ENCODE assay signal across 20 mouse cellular contexts in the genomic region with DNA sequence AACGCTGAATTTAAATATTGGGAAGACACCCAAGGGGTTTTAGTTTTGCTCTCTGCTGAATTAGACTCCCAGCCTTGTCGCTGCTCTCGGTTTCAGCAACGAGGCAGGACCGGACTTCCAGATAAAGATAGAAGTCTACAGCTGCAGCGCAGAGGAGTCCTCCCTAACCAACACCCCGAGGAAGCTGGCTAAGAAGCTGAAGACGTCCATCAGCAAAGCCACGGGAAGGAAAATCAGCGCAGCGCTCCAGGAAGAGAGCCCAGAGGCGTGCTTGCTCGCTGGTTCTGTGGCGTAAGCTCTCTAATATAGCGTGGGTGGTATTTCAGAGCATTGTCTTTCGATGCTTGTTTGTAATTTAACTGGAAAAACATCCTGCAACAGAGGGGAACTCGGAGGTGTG. TPM values are rescaled to one million over a fixed set of nuclear protein-coding genes. Genes with fewer than 3 reads are reported as not detected.
DNase-seq lines count a peak whose midpoint lies in the region; TF ChIP-seq lines count a peak whose summit lies in the region.
"Had no signal": no experiment of that assay in that cellular context is flagged by ENCODE, and none has a peak within 500 bp of the region (broad histone marks: within the 10 kb centered on the region; RNA-seq: fewer than 3 reads in every experiment).

No protein-coding gene starts in this region.

- no peaks in the 10 kb centered on the region for H3K36me3 ChIP-seq in kidney, adult 2 months (ENCODE audit: control insufficient read depth, insufficient read depth, low read length)
- H3K36me3 ChIP-seq: forebrain, embryonic 15.5 days; hindbrain, embryonic 12.5 days had no signal

- no peak for TF ChIP-seq POLR2A in kidney, adult 2 months (IDR thresholded peaks at IDR 0.05; ENCODE audit: low read depth, low read length)

- intact Hi-C loops in heart, postnatal 25 days (cut with DNase I), result no loop called here

- peak; percentile 47 to 51 for DNase-seq in heart, adult 18-20 months
- DNase-seq in heart, adult 8-10 months (ENCODE audit: low spot score), result no peak
- peak; percentile 49 for DNase-seq in urinary bladder, postnatal 14 days (ENCODE audit: low spot score)
- DNase-seq in urinary bladder, postnatal 25 days (ENCODE audit: low spot score), result no peak
- DNase-seq in heart, postnatal 25 days (ENCODE audit: low spot score), result peak; percentile 18
- no peak for DNase-seq in kidney, adult 2 months
- DNase-seq in right cerebral cortex, postnatal 25 days, result no peak
- DNase-seq: adrenal gland, postnatal 36 days; cerebellum, adult 9-11 months; kidney, adult 9 months; kidney, postnatal 36 days; layer of hippocampus, adult 9-11 months; lung, postnatal 4 days had no signal

- H3K4me3 ChIP-seq in kidney, adult 2 months (ENCODE audit: insufficient read depth, low read depth, low read length), result no peak overlapping the region
- H3K4me3 ChIP-seq: erythroblast, embryonic 14.5 days; forebrain, embryonic 15.5 days; hindbrain, embryonic 12.5 days; limb, embryonic 13.5 days; midbrain, embryonic 10.5 days; neural tube, embryonic 12.5 days had no signal

- 83% methylated on average over 17 of the region's 17 CpGs for WGBS in kidney, adult 2 months

- no peaks in the 10 kb centered on the region for H3K27me3 ChIP-seq in kidney, adult 2 months (replicated peaks; ENCODE audit: control insufficient read depth, insufficient read depth, low read length)
- H3K27me3 ChIP-seq: forebrain, embryonic 15.5 days; hindbrain, embryonic 12.5 days; limb, embryonic 13.5 days; neural tube, embryonic 12.5 days had no signal

- H3K27ac ChIP-seq in kidney, adult 2 months (ENCODE audit: insufficient read depth, low read depth, low read length), result no peak overlapping the region
- H3K27ac ChIP-seq: forebrain, embryonic 15.5 days; hindbrain, embryonic 12.5 days; limb, embryonic 13.5 days; liver, embryonic 14.5 days; midbrain, embryonic 10.5 days; neural tube, embryonic 12.5 days had no signal

- no peaks in the 10 kb centered on the region for H3K4me1 ChIP-seq in kidney, adult 2 months (ENCODE audit: control insufficient read depth, insufficient read depth, low read length)
- H3K4me1 ChIP-seq: forebrain, embryonic 15.5 days; hindbrain, embryonic 12.5 days; midbrain, embryonic 10.5 days; neural tube, embryonic 12.5 days had no signal

- TF ChIP-seq CTCF in kidney, adult 2 months (conservative IDR thresholded peaks at IDR 0.05; ENCODE audit: insufficient read depth, insufficient read length, low read depth, low read length), result no peak

RNA-seq across cellular contexts. Expression of a gene that starts 26.0 kb away (rescaled TPM):
- under 1 TPM; 0.22 to 0.41 TPM for total RNA-seq in heart, adult 18-20 months (2021)
- total RNA-seq in heart, adult 8-10 months (2022), result under 1 TPM; 0.20 to 0.34 (median 0.28) TPM
- total RNA-seq in heart, postnatal 25 days (2021), result under 1 TPM; 0.13 to 0.36 TPM
- polyA plus RNA-seq in kidney, adult 2 months (2012; rRNA removed), result 0.05 TPM in 1 of 2 replicates, not detected in the other
- polyA plus RNA-seq: erythroblast, embryonic 14.5 days had no signal

Comparison
In these comparisons a context has a peak if more than half of its experiments do, and no peak if none do; other contexts are left out.
1. DNase-seq: peak in heart, adult 18-20 months (2 of 2), urinary bladder, postnatal 14 days (single experiment) and heart, postnatal 25 days (single experiment); none in heart, adult 8-10 months (single experiment), urinary bladder, postnatal 25 days (single experiment), kidney, adult 2 months (single experiment) and right cerebral cortex, postnatal 25 days (single experiment).